Mouse (Mus musculus) colon, adult 2 months (tissue): ENCODE measurements around the gene Tab1. TPM values are rescaled to one million over a fixed set of nuclear protein-coding genes. Genes with fewer than 3 reads are reported as not detected.

Experiments
- polyA plus RNA-seq: library from polyadenylated mRNA; depleted of rRNA; stranded (reverse); fragments of >200 nt; gene quantifications from 2 replicates; pipeline ENCODE4 v1.2.3, GENCODE M21; 2012; rRNA removed

Tab1 gene
- polyA plus RNA-seq = 34.8 and 35.4 TPM in 2 replicates

GRCm38 (mm10) chr15:80132993-80133586 lies at the start of gene Tab1:
TSS of gene Tab1 (plus strand) at chr15:80133127.

GRCm38 (mm10) chr15:80091121-80091955 lies 41.6 kb upstream of the Tab1 start, which contains the start of the genes Syngr1 and Rpl3:
TSS of gene Syngr1 (plus strand) at chr15:80091334.
TSS of gene Rpl3 (minus strand) at chr15:80091868.

GRCm38 (mm10) chr15:80173001-80173771 lies 40.3 kb downstream of the Tab1 start, which contains the start of gene Mgat3:
TSS of gene Mgat3 (plus strand) at chr15:80173721.

Other genes starting within 250 kb of the Tab1 start
- gene Apobec3, start 241.5 kb upstream of the Tab1 start, polyA plus RNA-seq = 17.2 and 22.7 TPM in 2 replicates
- gene Cbx7, start 162.0 kb upstream of the Tab1 start, polyA plus RNA-seq = 27.0 and 44.0 TPM in 2 replicates
- gene Pdgfb, start 118.2 kb upstream of the Tab1 start, polyA plus RNA-seq = 12.8 and 18.8 TPM in 2 replicates
- 22.7 and 28.6 TPM in 2 replicates for gene Syngr1, start 41.8 kb upstream of the Tab1 start, polyA plus RNA-seq
- gene Rpl3, start 41.3 kb upstream of the Tab1 start, polyA plus RNA-seq = 577 and 748 TPM in 2 replicates
- 68.4 and 79.7 TPM in 2 replicates for gene Mgat3, start 40.6 kb downstream of the Tab1 start, polyA plus RNA-seq
- 15.6 and 16.7 TPM in 2 replicates for gene Mief1, start 100.9 kb downstream of the Tab1 start, polyA plus RNA-seq
- not detected in 2 replicates for gene AC140267.1, start 102.7 kb downstream of the Tab1 start, polyA plus RNA-seq
- 134 and 164 TPM in 2 replicates for gene Atf4, start 122.1 kb downstream of the Tab1 start, polyA plus RNA-seq
- gene Rps19bp1, start 131.2 kb downstream of the Tab1 start, polyA plus RNA-seq = 21.8 and 27.8 TPM in 2 replicates
- 0.46 and 0.78 TPM in 2 replicates for gene Cacna1i, start 154.1 kb downstream of the Tab1 start, polyA plus RNA-seq